Comparison of ENCODE assay signal across 17 mouse cellular contexts in the genomic region with DNA sequence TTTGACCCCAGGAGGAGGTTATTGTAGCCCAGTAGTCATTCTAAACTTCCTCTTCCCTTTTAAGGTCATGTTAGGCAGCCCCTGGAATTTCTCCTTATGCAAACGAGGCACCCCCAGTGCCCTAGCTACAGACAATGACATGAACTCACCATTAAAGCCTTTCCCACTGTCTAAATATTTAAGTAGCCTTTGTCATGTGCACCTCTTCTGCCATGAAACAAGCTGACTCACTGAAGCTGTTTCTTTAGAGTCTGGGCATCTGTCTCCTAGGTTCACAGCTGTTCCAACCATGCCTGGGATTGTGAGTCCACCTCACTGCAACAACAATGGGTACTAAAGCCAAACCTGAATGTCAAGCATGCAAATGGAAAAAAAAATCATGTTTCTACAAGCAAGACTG.
"Had no signal": no experiment of that assay in that cellular context is flagged by ENCODE, and none has a peak within 500 bp of the region (broad histone marks: within the 10 kb centered on the region; RNA-seq: fewer than 3 reads in every experiment).

No protein-coding gene starts in this region.

- H3K4me3 ChIP-seq: megakaryocyte, embryonic 14.5 days; midbrain, embryonic 12.5 days; neural tube, embryonic 12.5 days had no signal

- H3K4me1 ChIP-seq: megakaryocyte, embryonic 14.5 days; midbrain, embryonic 12.5 days; neural tube, embryonic 12.5 days had no signal

- H3K36me3 ChIP-seq: midbrain, embryonic 12.5 days; neural tube, embryonic 12.5 days had no signal

- H3K27me3 ChIP-seq: megakaryocyte, embryonic 14.5 days; midbrain, embryonic 12.5 days; neural tube, embryonic 12.5 days had no signal

- DNase-seq: lung, adult 18-20 months; lung, embryonic 14.5 days; lung, postnatal 14 days; lung, postnatal 36 days; midbrain, embryonic 14.5 days; retina, postnatal 1 day; right cerebral cortex, adult 18-20 months; right cerebral cortex, postnatal 25 days; right cerebral cortex, postnatal 4 days; spleen, adult 18-20 months; thymus, adult 18-20 months; thymus, postnatal 14 days; thymus, postnatal 36 days had no signal

- H3K9me3 ChIP-seq: megakaryocyte, embryonic 14.5 days; midbrain, embryonic 12.5 days; neural tube, embryonic 12.5 days had no signal

- H3K27ac ChIP-seq: macrophage; midbrain, embryonic 12.5 days; neural tube, embryonic 12.5 days had no signal

- H3K4me2 ChIP-seq: lung, embryonic 14.5 days; midbrain, embryonic 12.5 days; neural tube, embryonic 12.5 days had no signal

- H3K9ac ChIP-seq: lung, embryonic 14.5 days; midbrain, embryonic 12.5 days; neural tube, embryonic 12.5 days had no signal
